In genomic region chr14:20392326-20392725, GRCm38 (mm10) we compare ENCODE assay signal across 8 mouse cellular contexts. TPM values are rescaled to one million over a fixed set of nuclear protein-coding genes. Genes with fewer than 3 reads are reported as not detected.
DNase-seq lines count a peak whose midpoint lies in the region; ATAC-seq and TF ChIP-seq lines count a peak whose summit lies in the region.
"Had no signal": no experiment of that assay in that cellular context is flagged by ENCODE, and none has a peak within 500 bp of the region (broad histone marks: within the 10 kb centered on the region; RNA-seq: fewer than 3 reads in every experiment).

No protein-coding gene starts in this region.

- H3K4me1 ChIP-seq in hindbrain, embryonic 13.5 days (replicated peaks) = peaks cover 34% of the 10 kb centered on the region
- peaks cover 25% of the 10 kb centered on the region for H3K4me1 ChIP-seq in hindbrain, embryonic 12.5 days
- H3K4me1 ChIP-seq in CH12.LX (ENCODE audit: control insufficient read depth in 1 of 2, insufficient read depth in 2 of 2) (peaks cover 7 to 37% of the 10 kb centered on the region in 2 experiments; a peak in 3 of 4 replicates), G1E (ENCODE audit: insufficient read depth, low read depth, low read length) (peaks cover 41% of the 10 kb centered on the region)
- peaks cover 27% of the 10 kb centered on the region for H3K4me1 ChIP-seq in limb, embryonic 13.5 days

- no peak for TF ChIP-seq CTCF in CH12.LX (conservative IDR thresholded peaks at IDR 0.05 in 1 of 2, IDR thresholded peaks at IDR 0.05 in 1 of 2; ENCODE audit: low read depth in 2 of 2, low read length in 2 of 2)
- no peak for TF ChIP-seq CTCF in G1E (IDR thresholded peaks at IDR 0.05; ENCODE audit: low read depth, low read length)

- dilution Hi-C loops in CH12.LX (cut with MboI; ENCODE audit: extremely low pct_ligation_motif_present, extremely low pct_unique_long_range_greater_than_20kb, low sequenced_read_pairs) = no loop called here

- TF ChIP-seq EP300 in CH12.LX (IDR thresholded peaks at IDR 0.05; ENCODE audit: low read length) = no peak

- TF ChIP-seq RAD21 in CH12.LX (IDR thresholded peaks at IDR 0.05; ENCODE audit: low read depth, low read length) = no peak

- 80% methylated on average over 4 of the region's 4 CpGs for WGBS in hindbrain, embryonic 13.5 days
- WGBS in hindbrain, embryonic 12.5 days = 97% methylated on average over 4 of the region's 4 CpGs
- 78% methylated on average over 4 of the region's 4 CpGs for WGBS in limb, embryonic 13.5 days

- H3K79me2 ChIP-seq in CH12.LX (replicated peaks; ENCODE audit: control insufficient read depth, extremely low read depth, insufficient read depth, poor library complexity, severe bottlenecking) = peaks cover 27% of the 10 kb centered on the region

- intact Hi-C loops in left cerebral cortex, postnatal 14 days (cut with DNase I) = loop anchor here (10.0 kb wide), 1 partner anchor 272 kb away; the partner anchor contains the start of gene Synpo2l

- H3K9me3 ChIP-seq in hindbrain, embryonic 13.5 days = no peaks in the 10 kb centered on the region
- no peaks in the 10 kb centered on the region for H3K9me3 ChIP-seq in hindbrain, embryonic 12.5 days (replicated peaks)
- H3K9me3 ChIP-seq in CH12.LX (replicated peaks; ENCODE audit: low read length) = no peaks in the 10 kb centered on the region
- H3K9me3 ChIP-seq in G1E (replicated peaks) = no peaks in the 10 kb centered on the region
- H3K9me3 ChIP-seq in limb, embryonic 13.5 days = no peaks in the 10 kb centered on the region

- peak overlapping the region; percentile 61; the same call in 1 of the 2 replicates for H3K4me2 ChIP-seq in hindbrain, embryonic 13.5 days
- no peak overlapping the region for H3K4me2 ChIP-seq in hindbrain, embryonic 12.5 days (replicated peaks)
- H3K4me2 ChIP-seq in CH12.LX (ENCODE audit: insufficient read depth, low read depth, poor library complexity, severe bottlenecking) = peak overlapping the region; percentile 90
- peak overlapping the region; percentile 68 for H3K4me2 ChIP-seq in limb, embryonic 13.5 days (replicated peaks)

- H3K9ac ChIP-seq in hindbrain, embryonic 13.5 days = no peak overlapping the region
- no peak overlapping the region for H3K9ac ChIP-seq in hindbrain, embryonic 12.5 days
- H3K9ac ChIP-seq in CH12.LX (ENCODE audit: insufficient read depth, low read depth) = peak overlapping the region; percentile 77
- H3K9ac ChIP-seq in limb, embryonic 13.5 days = no peak overlapping the region

- H3K36me3 ChIP-seq in hindbrain, embryonic 13.5 days = peaks cover 20% of the 10 kb centered on the region
- peaks cover 17% of the 10 kb centered on the region; the same call in 1 of the 2 replicates for H3K36me3 ChIP-seq in hindbrain, embryonic 12.5 days
- H3K36me3 ChIP-seq in CH12.LX (replicated peaks in 1 of 2; ENCODE audit: control insufficient read depth in 1 of 2, insufficient read depth in 1 of 2, low read length in 1 of 2) = peaks cover 21 to 31% of the 10 kb centered on the region in 2 experiments
- peaks cover 36% of the 10 kb centered on the region for H3K36me3 ChIP-seq in G1E (replicated peaks)
- H3K36me3 ChIP-seq in limb, embryonic 13.5 days = peaks cover 17% of the 10 kb centered on the region

- no peak overlapping the region for H3K4me3 ChIP-seq in hindbrain, embryonic 13.5 days
- H3K4me3 ChIP-seq in hindbrain, embryonic 12.5 days = no peak overlapping the region
- H3K4me3 ChIP-seq in CH12.LX (replicated peaks in 1 of 3; ENCODE audit: low read depth in 2 of 3, low read length in 2 of 3, poor library complexity in 1 of 3) = peak overlapping the region; percentile 6 to 52 (median 37)
- H3K4me3 ChIP-seq in G1E (ENCODE audit: low read depth, low read length) = peak overlapping the region; percentile 54
- peak overlapping the region; percentile 70; the same call in 1 of the 2 replicates for H3K4me3 ChIP-seq in limb, embryonic 13.5 days

- no peak for ATAC-seq in hindbrain, embryonic 13.5 days (ENCODE audit: low FRiP score)
- no peak for ATAC-seq in hindbrain, embryonic 12.5 days (ENCODE audit: low FRiP score)
- ATAC-seq in G1E (ENCODE audit: extremely low read depth, insufficient number of reproducible peaks, low FRiP score, poor library complexity, severe bottlenecking) = no peak
- no peak for ATAC-seq in limb, embryonic 13.5 days (ENCODE audit: low FRiP score, low read depth)
- ATAC-seq in erythroid progenitor cell, adult 5-6 weeks (replicated peaks; ENCODE audit: low FRiP score, poor library complexity, severe bottlenecking) = no peak

- H3K27ac ChIP-seq in hindbrain, embryonic 13.5 days = no peak overlapping the region
- H3K27ac ChIP-seq in hindbrain, embryonic 12.5 days = no peak overlapping the region
- no peak overlapping the region for H3K27ac ChIP-seq in CH12.LX (ENCODE audit: insufficient read depth, low read depth)
- H3K27ac ChIP-seq in limb, embryonic 13.5 days = no peak overlapping the region

- H3K27me3 ChIP-seq in hindbrain, embryonic 13.5 days = no peaks in the 10 kb centered on the region
- H3K27me3 ChIP-seq in hindbrain, embryonic 12.5 days = no peaks in the 10 kb centered on the region
- H3K27me3 ChIP-seq in CH12.LX (replicated peaks) (no peaks in the 10 kb centered on the region), G1E (ENCODE audit: insufficient read depth, low read length) (no peaks in the 10 kb centered on the region)
- H3K27me3 ChIP-seq in limb, embryonic 13.5 days = no peaks in the 10 kb centered on the region

- TF ChIP-seq POLR2A in CH12.LX (IDR thresholded peaks at IDR 0.05; ENCODE audit: low read depth, low read length) = no peak

- in situ Hi-C loops in CH12.LX (cut with MboI; ENCODE audit: low pct_ligation_motif_present, low pct_unique_long_range_greater_than_20kb, low sequenced_read_pairs) = loop anchor here (10.0 kb wide), 1 partner anchor 282 kb away; the partner anchor contains the start of gene Sec24c

- DNase-seq in CH12.LX (ENCODE audit: extremely low read depth) = no peak
- peak; percentile 23 for DNase-seq in G1E (ENCODE audit: low spot score)
- no peak for DNase-seq in left cerebral cortex, postnatal 14 days (ENCODE audit: low spot score in 2 of 2)
- DNase-seq: gastrocnemius, postnatal 36 days had no signal

RNA-seq across cellular contexts. Expression of gene Mrps16, which starts 1.1 kb away (rescaled TPM):
- polyA plus RNA-seq in hindbrain, embryonic 13.5 days (2015; fragmentation: Nextera tagmentation; extraction: Ambion mirVana) = 61.0 and 64.9 TPM in 2 replicates
- 65.0 and 67.4 TPM in 2 replicates for polyA plus RNA-seq in hindbrain, embryonic 12.5 days (2016; fragmentation: Nextera tagmentation; extraction: Ambion mirVana)
- total RNA-seq in CH12.LX (2012; rRNA removed) (112 and 128 TPM in 2 replicates), CH12.LX (2014; rRNA removed) (92.9 and 97.2 TPM in 2 replicates), G1E (2014; fragmentation: Nextera tagmentation) (23.9 and 25.8 TPM in 2 replicates), G1E (2017) (73.6 and 106 TPM in 2 replicates)
- polyA plus RNA-seq in CH12.LX (2012; ENCODE audit: insufficient read length, low read depth) (107 and 110 TPM in 2 replicates), G1E (2012) (28.6 and 35.8 TPM in 2 replicates)
- polyA plus RNA-seq in limb, embryonic 13.5 days (2015; fragmentation: Nextera tagmentation; extraction: Ambion mirVana) = 93.6 and 101 TPM in 2 replicates
- total RNA-seq in left cerebral cortex, postnatal 14 days (2021) = 10 to 100 TPM; 38.3 to 40.1 TPM
- 9.2 and 20.2 TPM in 2 replicates for total RNA-seq in erythroid progenitor cell, adult 5-6 weeks (2015; ENCODE audit: low replicate concordance)
- total RNA-seq in erythroid progenitor cell, adult 5-6 weeks (2017; ENCODE audit: low replicate concordance) = 6.9 and 15.9 TPM in 2 replicates

RNA-seq across cellular contexts. Expression of gene Dnajc9, which starts 3.6 kb away (rescaled TPM):
- polyA plus RNA-seq in hindbrain, embryonic 13.5 days (2015; fragmentation: Nextera tagmentation; extraction: Ambion mirVana) = 125 and 126 TPM in 2 replicates
- 150 and 158 TPM in 2 replicates for polyA plus RNA-seq in hindbrain, embryonic 12.5 days (2016; fragmentation: Nextera tagmentation; extraction: Ambion mirVana)
- total RNA-seq in CH12.LX (2012; rRNA removed) (123 and 147 TPM in 2 replicates), CH12.LX (2014; rRNA removed) (223 and 261 TPM in 2 replicates), G1E (2014; fragmentation: Nextera tagmentation) (83.3 and 105 TPM in 2 replicates), G1E (2017) (222 and 259 TPM in 2 replicates)
- polyA plus RNA-seq in CH12.LX (2012; ENCODE audit: insufficient read length, low read depth) (166 and 208 TPM in 2 replicates), G1E (2012) (129 and 178 TPM in 2 replicates)
- 213 and 220 TPM in 2 replicates for polyA plus RNA-seq in limb, embryonic 13.5 days (2015; fragmentation: Nextera tagmentation; extraction: Ambion mirVana)
- 10 to 100 TPM; 18.0 to 22.7 TPM for total RNA-seq in left cerebral cortex, postnatal 14 days (2021)
- 86.9 and 96.0 TPM in 2 replicates for total RNA-seq in erythroid progenitor cell, adult 5-6 weeks (2015; ENCODE audit: low replicate concordance)
- total RNA-seq in erythroid progenitor cell, adult 5-6 weeks (2017; ENCODE audit: low replicate concordance) = 210 and 262 TPM in 2 replicates

RNA-seq across cellular contexts. Expression of gene Fam149b, which starts 44.4 kb away (rescaled TPM):
- polyA plus RNA-seq in hindbrain, embryonic 13.5 days (2015; fragmentation: Nextera tagmentation; extraction: Ambion mirVana) = 43.3 and 44.2 TPM in 2 replicates
- 52.5 and 53.2 TPM in 2 replicates for polyA plus RNA-seq in hindbrain, embryonic 12.5 days (2016; fragmentation: Nextera tagmentation; extraction: Ambion mirVana)
- total RNA-seq in CH12.LX (2012; rRNA removed) (15.8 and 16.7 TPM in 2 replicates), CH12.LX (2014; rRNA removed) (19.3 and 21.9 TPM in 2 replicates), G1E (2014; fragmentation: Nextera tagmentation) (38.5 and 42.3 TPM in 2 replicates), G1E (2017) (27.4 and 29.9 TPM in 2 replicates)
- polyA plus RNA-seq in CH12.LX (2012; ENCODE audit: insufficient read length, low read depth) (19.8 and 20.0 TPM in 2 replicates), G1E (2012) (12.2 and 15.6 TPM in 2 replicates)
- 38.3 and 40.7 TPM in 2 replicates for polyA plus RNA-seq in limb, embryonic 13.5 days (2015; fragmentation: Nextera tagmentation; extraction: Ambion mirVana)
- total RNA-seq in left cerebral cortex, postnatal 14 days (2021) = 10 to 100 TPM; 40.2 to 45.1 TPM
- total RNA-seq in erythroid progenitor cell, adult 5-6 weeks (2015; ENCODE audit: low replicate concordance) = 13.4 and 27.4 TPM in 2 replicates
- 17.8 and 24.6 TPM in 2 replicates for total RNA-seq in erythroid progenitor cell, adult 5-6 weeks (2017; ENCODE audit: low replicate concordance)

RNA-seq across cellular contexts. Expression of gene Ecd, which starts 44.4 kb away (rescaled TPM):
- polyA plus RNA-seq in hindbrain, embryonic 13.5 days (2015; fragmentation: Nextera tagmentation; extraction: Ambion mirVana) = 51.6 and 53.2 TPM in 2 replicates
- 55.0 and 59.5 TPM in 2 replicates for polyA plus RNA-seq in hindbrain, embryonic 12.5 days (2016; fragmentation: Nextera tagmentation; extraction: Ambion mirVana)
- total RNA-seq in CH12.LX (2012; rRNA removed) (61.4 and 72.5 TPM in 2 replicates), CH12.LX (2014; rRNA removed) (105 TPM in 2 replicates), G1E (2014; fragmentation: Nextera tagmentation) (66.1 and 79.6 TPM in 2 replicates), G1E (2017) (62.5 and 63.9 TPM in 2 replicates)
- polyA plus RNA-seq in CH12.LX (2012; ENCODE audit: insufficient read length, low read depth) (98.3 and 112 TPM in 2 replicates), G1E (2012) (56.6 and 58.0 TPM in 2 replicates)
- 53.6 and 55.6 TPM in 2 replicates for polyA plus RNA-seq in limb, embryonic 13.5 days (2015; fragmentation: Nextera tagmentation; extraction: Ambion mirVana)
- 10 to 100 TPM; 32.1 to 32.7 TPM for total RNA-seq in left cerebral cortex, postnatal 14 days (2021)
- 13.7 and 15.1 TPM in 2 replicates for total RNA-seq in erythroid progenitor cell, adult 5-6 weeks (2015; ENCODE audit: low replicate concordance)
- total RNA-seq in erythroid progenitor cell, adult 5-6 weeks (2017; ENCODE audit: low replicate concordance) = 13.1 and 23.3 TPM in 2 replicates

RNA-seq across cellular contexts. Expression of gene Cfap70, which starts 59.7 kb away (rescaled TPM):
- 1.0 and 2.2 TPM in 2 replicates for polyA plus RNA-seq in hindbrain, embryonic 13.5 days (2015; fragmentation: Nextera tagmentation; extraction: Ambion mirVana)
- 0.73 and 2.3 TPM in 2 replicates for polyA plus RNA-seq in hindbrain, embryonic 12.5 days (2016; fragmentation: Nextera tagmentation; extraction: Ambion mirVana)
- 0.04 and 0.08 TPM in 2 replicates for total RNA-seq in CH12.LX (2012; rRNA removed)
- total RNA-seq in CH12.LX (2014; rRNA removed) = not detected in 2 replicates
- polyA plus RNA-seq in CH12.LX (2012; ENCODE audit: insufficient read length, low read depth) = 0.07 and 0.36 TPM in 2 replicates
- total RNA-seq in G1E (2014; fragmentation: Nextera tagmentation) = not detected in 2 replicates
- 0.23 TPM in 1 of 2 replicates, not detected in the other for total RNA-seq in G1E (2017)
- polyA plus RNA-seq in G1E (2012) = not detected in 2 replicates
- polyA plus RNA-seq in limb, embryonic 13.5 days (2015; fragmentation: Nextera tagmentation; extraction: Ambion mirVana) = 0.19 and 0.31 TPM in 2 replicates
- total RNA-seq in left cerebral cortex, postnatal 14 days (2021) = 1 to 10 TPM; 2.0 to 3.1 TPM
- total RNA-seq in erythroid progenitor cell, adult 5-6 weeks (2015; ENCODE audit: low replicate concordance) = not detected in 2 replicates
- total RNA-seq in erythroid progenitor cell, adult 5-6 weeks (2017; ENCODE audit: low replicate concordance) = not detected in 2 replicates

Comparison
In these comparisons a context has a peak if more than half of its experiments do, and no peak if none do; other contexts are left out.
1. H3K4me3 ChIP-seq: peak in CH12.LX (3 of 3), G1E (single experiment) and limb, embryonic 13.5 days (single experiment); none in hindbrain, embryonic 13.5 days (single experiment) and hindbrain, embryonic 12.5 days (single experiment).